Mouse (Mus musculus): ENCODE data around the gene Tmem242.

Tmem242 gene

GRCm38 (mm10) chr17:5440159-5440971 is at the start of gene Tmem242:
Tmem242 (minus strand) TSS chr17:5440259.
- DNase-seq, result peak; percentile 68 to 80

DNA sequence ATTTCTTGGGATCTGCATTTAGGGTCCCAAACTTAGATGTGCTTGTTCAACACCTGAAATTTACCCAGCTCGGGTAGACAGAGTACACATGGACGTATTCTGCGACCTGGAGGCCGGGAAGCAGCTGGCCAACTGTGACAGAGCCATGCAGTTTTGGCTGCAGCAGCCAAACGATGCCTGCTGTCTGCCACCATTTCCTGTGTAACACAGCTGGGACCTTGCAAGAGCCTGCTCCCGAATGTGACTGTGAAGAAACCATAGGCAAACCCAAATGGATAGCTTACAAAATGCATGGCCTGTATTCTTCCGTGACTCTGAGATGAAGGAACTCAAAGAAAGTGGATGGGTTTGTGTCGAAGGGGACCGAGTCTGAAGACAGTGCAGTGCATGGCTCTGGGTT is 48.1 kb upstream of the Tmem242 start:
- DNase-seq, result peak; percentile 41 to 62

DNA sequence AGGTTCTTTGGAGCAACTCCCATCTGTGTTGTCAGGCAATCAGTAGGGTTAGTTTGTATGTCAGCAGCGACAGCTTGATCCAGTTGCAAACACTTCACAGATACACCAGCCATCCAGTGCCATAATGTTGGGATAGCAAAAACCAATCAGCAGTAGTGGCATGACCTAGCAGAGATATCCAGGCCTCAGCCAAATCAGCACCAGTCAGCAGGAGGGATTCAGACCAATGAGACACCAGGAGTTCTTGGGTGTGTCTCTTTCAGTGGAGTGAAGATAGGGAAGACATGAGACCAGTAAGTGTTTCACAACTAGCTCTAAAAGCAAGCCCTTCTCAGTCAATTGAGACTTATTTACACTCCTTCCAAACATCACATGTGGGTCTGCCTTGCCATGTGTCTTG is 44.6 kb upstream of the Tmem242 start:
- no peak for DNase-seq

GRCm38 (mm10) chr17:5483456-5483855 is 43.4 kb upstream of the Tmem242 start:
- no peak for DNase-seq

- no peak for DNase-seq
These were observed 36.1 kb upstream of the Tmem242 start for GRCm38 (mm10) chr17:5475960-5476725.

DNA sequence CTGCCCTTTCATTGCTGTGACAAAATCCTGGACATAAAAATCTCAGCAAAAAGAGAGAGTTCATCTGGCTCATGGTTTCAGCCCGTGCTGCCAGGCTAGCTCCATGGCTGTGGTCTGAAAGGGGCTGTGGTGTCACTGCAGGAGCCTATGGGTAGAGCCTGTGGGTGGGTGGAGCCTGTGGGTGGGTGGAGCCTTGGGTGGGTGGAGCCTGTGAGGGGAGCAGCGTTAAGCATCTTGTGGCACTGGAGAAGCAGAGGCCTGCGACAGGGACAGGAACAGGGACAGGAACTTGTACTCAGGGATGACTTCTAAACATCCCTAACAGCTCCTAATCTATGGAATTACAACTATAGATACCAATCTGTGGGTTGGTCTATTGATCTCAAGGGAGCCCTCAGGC is 32.2 kb upstream of the Tmem242 start:
- no peak for DNase-seq

GRCm38 (mm10) chr17:5467177-5467576 is 27.1 kb upstream of the Tmem242 start:
- no peak for DNase-seq

DNA sequence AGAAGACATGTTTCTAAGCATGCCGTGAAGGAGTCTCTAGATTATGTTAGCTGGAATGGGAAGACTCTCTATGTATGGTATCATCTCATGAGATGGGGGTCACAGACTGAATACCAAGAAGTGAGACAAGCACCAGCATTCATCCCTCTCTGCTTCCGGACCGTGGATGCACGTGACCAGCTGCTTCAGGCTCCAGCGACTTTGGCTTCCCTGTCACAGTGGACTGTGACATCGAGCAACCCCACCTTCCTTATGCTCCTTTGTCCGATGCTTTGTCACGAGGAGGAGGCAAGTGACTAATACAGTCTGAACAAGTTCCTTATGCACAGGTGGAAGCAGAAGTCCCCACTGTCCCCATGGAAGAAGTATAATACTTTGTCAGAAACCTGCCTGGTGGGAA is 26.7 kb upstream of the Tmem242 start:
- DNase-seq, result no peak

DNA sequence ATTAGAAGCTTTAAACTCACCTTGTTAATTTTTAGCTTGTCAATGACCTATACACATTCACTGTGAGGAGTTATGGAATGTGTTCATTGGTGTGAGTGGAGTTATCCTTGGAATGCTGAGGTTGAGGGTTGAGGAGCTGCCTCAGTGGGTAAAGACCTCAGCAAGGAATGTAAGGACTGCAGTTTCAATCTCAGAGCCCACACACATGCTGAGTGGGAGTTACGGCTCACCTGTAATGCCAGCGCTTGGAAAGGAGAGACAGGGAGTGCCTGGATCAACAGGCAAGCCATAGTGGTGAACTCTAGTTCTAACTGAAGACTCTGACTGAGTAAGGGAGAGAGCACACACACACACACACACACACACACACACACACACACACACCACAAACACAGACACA is 23.9 kb upstream of the Tmem242 start:
- DNase-seq, result no peak

GRCm38 (mm10) chr17:5453657-5454056 is 13.6 kb upstream of the Tmem242 start:
- DNase-seq, result no peak

DNA sequence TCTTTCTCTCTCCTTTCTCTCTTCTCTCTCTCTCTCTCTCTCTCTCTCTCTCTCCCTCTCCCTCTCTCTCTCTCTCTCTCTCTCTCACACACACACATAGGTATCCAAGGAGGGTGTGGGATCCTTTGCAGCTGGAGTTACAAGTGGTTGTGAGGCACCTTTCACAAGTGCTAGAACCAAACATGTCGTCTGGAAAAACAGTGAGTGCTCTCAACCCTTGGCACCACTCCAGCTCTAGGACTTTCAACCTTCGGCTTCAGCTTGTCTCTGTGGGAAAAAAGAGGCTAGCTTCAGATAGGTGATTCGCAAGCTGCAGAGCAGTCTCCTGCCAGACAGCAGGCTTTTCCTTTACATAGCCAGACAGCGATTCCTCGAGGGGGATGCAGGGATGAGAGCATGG is 3.7 kb upstream of the Tmem242 start:
- peak in 1 of 2 experiments; percentile 26 for DNase-seq

DNA sequence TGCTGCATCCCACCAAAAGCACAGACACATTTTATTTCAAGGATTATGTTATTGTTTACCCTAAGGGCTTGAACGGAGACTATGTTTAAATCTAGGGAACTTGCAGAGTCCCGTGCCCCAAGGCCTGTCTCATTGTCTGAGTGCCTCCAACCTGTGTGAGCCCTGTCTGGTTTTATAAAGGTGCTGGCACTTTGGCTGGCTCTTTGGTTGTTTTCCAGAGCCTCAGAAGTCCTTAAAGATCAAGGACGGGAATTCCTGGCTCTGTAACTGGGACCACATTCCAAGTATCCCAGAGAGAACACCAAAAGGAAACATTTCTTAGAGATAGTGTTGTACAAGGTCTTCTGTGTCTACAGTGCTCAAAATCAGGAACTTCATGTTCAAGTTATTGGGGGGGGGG is 3.2 kb upstream of the Tmem242 start:
- no peak for DNase-seq

- peak in 1 of 2 experiments; percentile 46 for DNase-seq
These were observed 2.3 kb upstream of the Tmem242 start for GRCm38 (mm10) chr17:5442403-5442802.

DNA sequence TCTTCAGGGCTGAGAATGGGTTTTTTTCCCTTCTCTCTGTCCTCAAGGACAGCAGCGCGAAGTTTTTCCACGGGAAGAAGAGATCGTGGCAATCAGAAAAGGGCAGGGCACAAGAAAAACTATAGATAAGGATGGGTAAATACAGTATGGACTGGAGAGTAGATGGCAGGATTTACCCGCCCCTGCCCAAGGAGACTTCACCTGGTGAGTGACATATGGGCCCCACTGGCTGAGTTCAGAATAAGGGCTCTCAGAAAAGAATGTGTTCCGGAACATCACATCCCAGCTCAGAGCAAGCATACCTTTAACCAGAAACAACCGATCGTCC is 264 bp downstream of the Tmem242 start:
- no peak for DNase-seq

DNA sequence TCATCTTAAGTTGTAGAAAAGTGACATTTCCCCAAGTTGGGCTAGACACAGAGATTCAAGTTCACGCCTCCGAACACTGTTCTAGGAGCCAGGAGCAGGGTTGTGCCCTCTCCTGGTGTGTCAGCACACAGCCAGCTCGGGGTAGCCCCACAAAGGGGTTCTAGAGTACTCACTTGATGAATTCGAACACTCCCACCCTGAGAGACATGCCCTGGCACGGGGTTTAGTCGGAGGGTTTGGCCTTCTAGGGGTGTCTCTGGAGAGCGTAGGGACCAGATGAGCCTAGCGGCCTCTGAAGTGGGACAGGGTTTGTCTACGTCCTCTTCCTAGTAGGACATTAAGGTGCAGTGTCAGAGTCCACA is 10.3 kb downstream of the Tmem242 start:
- DNase-seq, result no peak

- DNase-seq, result peak; percentile 68 to 76
These were observed 10.8 kb downstream of the Tmem242 start for GRCm38 (mm10) chr17:5429090-5429771.

DNA sequence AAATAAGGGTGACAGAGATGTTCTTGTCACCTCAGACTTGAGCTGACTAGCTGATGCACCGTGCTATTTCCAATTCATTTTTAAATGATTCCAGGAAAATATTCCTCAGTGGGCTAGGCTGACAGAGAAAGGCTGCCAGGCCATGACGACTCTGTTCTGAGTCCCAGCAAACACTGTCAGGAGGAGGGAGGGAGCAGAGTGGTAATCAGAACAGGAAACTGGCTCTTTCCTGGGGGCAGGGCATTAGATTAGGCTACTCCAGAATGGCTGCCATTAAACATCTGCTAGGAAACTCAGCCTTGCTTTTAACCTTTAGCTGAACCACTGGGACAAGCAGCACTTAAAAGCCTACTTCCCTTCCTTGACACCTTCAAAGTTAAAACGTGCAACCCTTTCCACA is 14.9 kb downstream of the Tmem242 start:
- DNase-seq, result no peak

- no peak for DNase-seq
These were observed 15.9 kb downstream of the Tmem242 start for GRCm38 (mm10) chr17:5424156-5424555.

DNA sequence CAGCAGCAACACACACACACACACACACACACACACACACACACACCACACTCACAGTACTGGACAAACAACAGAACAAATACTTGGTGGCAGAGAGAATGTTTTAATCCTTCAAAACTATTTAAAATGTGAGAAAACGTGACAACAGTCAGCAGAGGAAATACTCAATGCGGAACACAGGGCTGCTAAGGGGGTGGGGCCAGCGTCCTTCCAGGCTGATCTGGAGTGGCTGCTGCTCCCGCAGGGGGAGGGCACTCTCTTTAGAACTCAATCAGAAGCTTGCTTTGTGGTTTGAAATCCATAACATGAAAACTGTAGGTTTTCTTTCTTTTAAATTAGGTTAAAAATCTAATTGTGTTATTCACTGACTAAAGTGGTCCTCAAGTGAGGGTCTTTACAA is 18.2 kb downstream of the Tmem242 start:
- DNase-seq, result no peak

GRCm38 (mm10) chr17:5419771-5420518 is 20.1 kb downstream of the Tmem242 start:
- no peak for DNase-seq

GRCm38 (mm10) chr17:5419056-5419455 is 21.0 kb downstream of the Tmem242 start:
- no peak for DNase-seq

- DNase-seq, result no peak
These were observed 21.5 kb downstream of the Tmem242 start, which contains the start of gene Ldhal6b for GRCm38 (mm10) chr17:5418545-5418944. Ldhal6b (minus strand) TSS chr17:5418767.

DNA sequence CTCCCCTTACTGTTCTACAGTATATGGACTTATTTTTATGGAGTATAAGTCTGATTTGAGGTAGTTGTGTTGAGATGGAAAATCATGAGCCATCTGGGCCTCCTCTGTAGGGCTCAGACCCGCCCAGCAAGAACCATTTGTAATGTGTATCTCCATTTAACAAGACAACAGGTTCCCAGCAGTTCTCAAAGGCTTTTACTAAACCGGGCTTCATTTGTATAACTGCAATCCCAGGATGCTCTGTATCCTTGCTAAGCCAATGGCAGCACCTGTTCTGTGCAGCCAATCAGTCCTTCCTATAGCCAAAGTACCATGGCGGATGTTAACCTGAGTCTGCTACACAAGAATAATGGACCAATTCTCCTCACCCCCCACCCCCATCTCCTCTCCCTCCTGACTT is 23.5 kb downstream of the Tmem242 start:
- DNase-seq, result no peak

Data from thymus, adult 18-20 months (tissue).